Mouse (Mus musculus) ES-E14 (cell line): ENCODE results near the gene Cdc14a.

ENCODE experiments used
- MAFK ChIP-seq: IDR thresholded peaks from 2 replicates; pipeline ENCODE4 v1.6.1; 2014; ENCODE audit warnings: mild to moderate bottlenecking, low read depth, low read length, inconsistent platforms; ENCODE audit not compliant: insufficient read depth
- ZNF384 ChIP-seq: IDR thresholded peaks from 2 replicates; pipeline ENCODE4 v1.6.1; 2012; ENCODE audit warnings: low read depth, low read length, inconsistent platforms

- TF ChIP-seq ZNF384 (no peak), MAFK (no peak)
Observed at GRCm38 (mm10) chr3:116290041-116290815, 133.6 kb downstream of the Cdc14a start.
